Mouse (Mus musculus) left cerebral cortex, adult 11 months (tissue): ENCODE measurements around the gene 4930469K13Rik.
"Not testable (repeated sequence)": the region's sequence is repeated elsewhere in the genome, so short reads cannot be mapped to it uniquely, and the experiment has no call there.

Experiments used
- DNase-seq: peaks from one replicate; pipeline ENCODE4 v3.0.0; 2022; ENCODE audit warnings: low spot score

4930469K13Rik gene

DNA sequence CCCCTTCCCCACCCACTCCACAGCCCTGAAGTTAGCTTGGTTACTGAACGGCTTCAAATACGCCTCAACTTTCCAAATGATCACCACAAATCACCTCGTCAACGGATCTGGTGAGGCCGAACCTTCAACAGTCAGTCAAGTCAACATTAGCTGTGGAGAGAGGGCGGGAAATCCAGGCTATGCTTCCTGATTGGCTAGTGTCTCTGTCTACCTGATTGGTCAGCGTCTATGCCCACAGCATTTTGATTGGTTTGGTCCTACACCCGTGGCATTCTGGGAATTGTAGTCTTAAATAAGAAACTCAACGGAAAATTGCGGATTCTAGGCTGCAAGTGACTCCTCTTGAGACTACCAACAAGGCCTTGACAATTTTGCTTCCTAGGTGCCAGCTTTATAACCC is at the start of gene 4930469K13Rik:
Gene 4930469K13Rik (minus strand): TSS at position 133 of the 400 bp plus-strand sequence.
- no peak for DNase-seq

DNA sequence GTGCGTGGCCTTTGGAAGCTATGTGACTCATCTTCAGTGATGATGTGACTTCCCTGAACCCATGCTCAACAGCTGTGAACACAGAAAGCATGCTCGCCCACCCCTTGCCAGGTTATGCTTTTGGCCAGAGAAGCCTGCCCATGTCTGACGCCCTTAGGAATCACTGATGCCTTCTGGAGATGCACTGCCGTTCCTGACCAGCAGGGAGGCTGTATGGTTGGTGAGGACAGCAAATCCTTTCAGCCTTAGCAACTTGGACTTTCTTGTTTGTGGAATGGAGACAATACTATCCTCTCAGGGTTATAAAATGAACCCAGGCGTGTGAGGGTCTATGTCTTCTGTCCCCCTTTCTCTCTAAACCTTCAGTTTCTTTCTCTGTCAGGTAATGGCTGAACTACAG is 48.6 kb upstream of the 4930469K13Rik start:
- DNase-seq = no peak

GRCm38 (mm10) chr11:34144421-34144820 is 46.1 kb upstream of the 4930469K13Rik start:
- no peak for DNase-seq

- DNase-seq = no peak
Observed at GRCm38 (mm10) chr11:34143984-34144383, 45.6 kb upstream of the 4930469K13Rik start.

- no peak for DNase-seq
Observed at GRCm38 (mm10) chr11:34139296-34139695, 40.9 kb upstream of the 4930469K13Rik start.

DNA sequence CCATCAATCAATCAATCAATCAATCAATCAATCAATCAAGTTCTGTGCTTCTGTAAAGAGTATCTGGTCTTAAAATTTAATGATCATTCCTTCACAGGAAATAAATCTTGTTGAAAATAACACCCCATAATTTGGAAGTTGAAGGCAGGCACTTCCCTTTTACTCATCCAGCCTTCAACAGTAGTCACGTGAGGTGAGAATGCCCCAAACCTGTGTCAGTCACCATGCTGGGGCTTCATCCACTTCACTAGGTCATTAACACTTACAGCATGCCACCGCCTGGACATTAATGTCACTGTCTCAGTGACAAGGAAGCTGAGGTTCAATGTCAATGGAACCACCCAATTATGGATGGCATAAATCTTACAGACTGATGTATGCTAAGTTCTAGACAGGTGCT is 30.1 kb upstream of the 4930469K13Rik start:
- no peak for DNase-seq

DNA sequence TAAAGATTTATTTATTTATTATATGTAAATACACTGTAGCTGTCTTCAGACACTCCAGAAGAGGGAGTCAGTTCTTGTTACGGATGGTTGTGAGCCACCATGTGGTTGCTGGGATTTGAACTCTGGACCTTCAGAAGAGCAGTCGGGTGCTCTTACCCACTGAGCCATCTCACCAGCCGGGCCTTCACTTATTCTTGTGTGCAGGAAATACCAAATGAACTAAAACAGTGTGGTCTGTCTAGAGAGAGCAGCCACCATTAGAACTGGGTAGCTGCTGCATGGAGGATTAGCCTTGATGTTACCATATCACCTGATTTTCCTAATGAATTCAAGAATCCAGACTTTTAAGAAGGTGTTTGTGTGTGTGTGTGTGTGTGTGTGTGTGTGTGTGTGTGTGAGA is 27.4 kb upstream of the 4930469K13Rik start:
- not testable (repeated sequence) for DNase-seq

GRCm38 (mm10) chr11:34124852-34125251 is 26.5 kb upstream of the 4930469K13Rik start:
- no peak for DNase-seq

DNA sequence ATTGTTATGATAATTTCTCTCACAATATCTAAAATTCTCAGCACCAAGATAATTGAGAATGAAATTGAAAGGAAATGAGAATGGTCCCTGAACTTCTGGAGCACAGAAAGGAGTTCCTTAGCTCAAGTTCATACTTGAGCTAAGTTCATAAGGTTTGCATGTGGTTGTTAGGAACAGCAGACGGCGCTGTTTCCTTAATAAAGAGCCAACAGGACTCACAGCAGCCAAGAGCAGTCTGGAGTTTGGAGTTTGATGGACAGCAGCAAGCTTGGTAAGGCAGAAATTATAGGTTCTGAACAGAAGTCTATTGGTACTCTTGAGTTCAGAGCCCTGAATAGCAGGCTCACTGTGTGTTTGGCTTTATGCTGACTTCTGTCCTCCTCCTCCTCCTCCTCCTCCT is 24.8 kb upstream of the 4930469K13Rik start:
- no peak for DNase-seq

GRCm38 (mm10) chr11:34118319-34118718 is 20.0 kb upstream of the 4930469K13Rik start:
- DNase-seq = no peak

GRCm38 (mm10) chr11:34117581-34117980 is 19.2 kb upstream of the 4930469K13Rik start:
- no peak for DNase-seq

GRCm38 (mm10) chr11:34116572-34117135 is 18.3 kb upstream of the 4930469K13Rik start:
- DNase-seq = no peak

GRCm38 (mm10) chr11:34113760-34114159 is 15.4 kb upstream of the 4930469K13Rik start:
- no peak for DNase-seq

GRCm38 (mm10) chr11:34112781-34113380 is 14.5 kb upstream of the 4930469K13Rik start:
- peak; percentile 24 for DNase-seq

DNA sequence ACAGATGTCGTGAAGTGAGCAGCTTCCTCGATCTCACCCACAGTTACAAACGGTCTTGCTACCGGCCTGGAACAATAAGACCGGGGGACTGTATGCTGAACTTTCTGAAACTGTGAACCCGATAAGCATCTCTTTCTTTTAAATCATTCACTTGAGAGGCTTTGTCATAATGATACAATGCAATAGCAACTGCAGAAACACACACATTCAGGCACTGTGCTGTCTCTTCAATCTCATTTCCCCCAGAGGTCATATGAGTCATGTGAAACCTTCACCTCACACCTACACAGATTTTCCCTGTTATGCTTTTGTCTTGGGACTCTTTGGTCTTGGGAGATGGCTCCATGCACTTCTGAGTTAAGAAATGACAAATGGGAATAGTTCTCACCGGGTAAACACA is 13.6 kb upstream of the 4930469K13Rik start:
- no peak for DNase-seq

DNA sequence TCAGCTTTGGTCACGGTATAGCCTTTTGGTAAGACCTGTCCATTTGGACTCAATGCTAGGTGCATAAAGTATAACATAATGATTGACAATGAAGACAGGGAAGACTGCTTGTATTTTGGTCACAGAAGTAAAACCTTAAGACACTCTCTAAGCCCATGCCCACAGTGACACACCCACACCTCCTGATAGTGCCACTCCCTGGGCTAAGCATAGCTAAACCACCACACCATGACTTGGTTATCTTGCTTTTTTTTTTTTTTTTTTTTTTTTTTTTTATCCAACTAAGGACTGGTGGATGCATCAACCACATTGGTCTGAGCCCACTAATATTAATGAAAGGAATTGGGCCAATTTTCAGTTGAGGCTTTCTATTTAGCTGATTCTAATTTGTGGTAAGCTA is 10.9 kb upstream of the 4930469K13Rik start:
- DNase-seq = no peak

DNA sequence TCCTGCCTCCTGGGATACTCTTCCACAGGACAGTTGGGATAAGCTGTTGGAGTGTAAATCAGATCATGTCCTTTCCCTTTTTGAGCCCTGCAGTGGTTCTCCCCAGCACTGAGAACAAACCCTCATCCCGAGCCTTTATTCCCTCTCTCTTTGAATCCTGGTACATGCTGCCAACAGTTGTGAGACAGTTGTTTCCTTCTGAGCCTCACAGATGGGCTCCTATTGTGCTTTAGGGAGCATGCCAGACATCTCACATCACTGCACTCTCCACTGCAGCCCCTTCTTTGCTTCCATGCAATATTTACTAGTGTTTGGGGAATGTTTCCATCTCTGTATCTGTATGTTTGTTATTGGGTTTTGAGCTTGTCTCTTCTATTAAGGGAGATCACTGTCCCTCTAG is 6.6 kb upstream of the 4930469K13Rik start:
- DNase-seq = no peak

GRCm38 (mm10) chr11:34101827-34102226 is 3.5 kb upstream of the 4930469K13Rik start:
- DNase-seq = no peak

DNA sequence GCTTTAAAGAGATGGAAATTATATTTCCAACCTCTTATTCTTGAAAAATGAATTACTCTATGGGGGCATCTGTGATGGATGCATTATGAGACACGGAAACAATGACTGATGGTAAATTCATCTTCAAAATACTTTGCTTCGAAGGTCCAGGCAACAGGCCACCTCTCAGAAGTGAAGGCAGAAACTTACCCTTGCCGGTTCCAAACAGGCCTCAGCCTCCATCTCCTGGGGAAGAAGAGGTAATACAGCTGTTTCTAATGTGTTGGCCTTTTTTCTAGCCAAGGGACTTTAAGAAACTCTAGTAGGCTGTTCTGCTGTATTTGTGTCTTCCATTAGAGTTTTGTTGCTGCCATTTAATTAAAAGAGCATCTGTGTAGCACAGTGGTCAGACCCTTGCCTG is 11.3 kb downstream of the 4930469K13Rik start:
- DNase-seq = no peak

DNA sequence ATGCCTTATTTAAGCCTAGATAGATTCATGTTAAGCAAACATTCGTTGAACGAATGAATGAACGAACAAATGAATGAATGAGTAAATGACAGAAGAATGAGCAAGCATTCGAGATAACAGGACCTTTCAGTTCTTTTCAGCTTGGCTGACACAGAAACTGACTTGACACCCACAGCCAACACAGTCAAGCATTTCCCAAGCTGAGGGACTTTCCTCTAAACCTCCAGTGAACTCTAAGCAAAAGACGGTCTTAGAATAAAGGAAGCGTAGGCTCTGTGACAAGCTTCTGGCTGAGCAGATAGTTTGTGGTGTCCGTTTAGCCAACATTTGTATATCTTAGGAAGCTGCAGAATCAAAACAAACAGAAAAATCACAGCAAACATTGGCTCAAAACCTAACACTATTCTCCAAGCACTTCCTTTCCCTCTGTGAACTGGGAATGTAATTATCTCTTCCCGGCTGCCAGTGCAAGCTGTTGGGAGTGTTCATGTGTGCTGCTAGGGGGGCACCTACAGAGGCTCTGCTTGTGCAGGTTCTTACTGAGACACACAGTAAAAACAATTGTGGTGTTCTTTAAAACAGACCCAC is 12.1 kb downstream of the 4930469K13Rik start:
- no peak for DNase-seq

- no peak for DNase-seq
Observed at GRCm38 (mm10) chr11:34084639-34085038, 13.7 kb downstream of the 4930469K13Rik start.

GRCm38 (mm10) chr11:34083795-34084194 is 14.6 kb downstream of the 4930469K13Rik start:
- no peak for DNase-seq

DNA sequence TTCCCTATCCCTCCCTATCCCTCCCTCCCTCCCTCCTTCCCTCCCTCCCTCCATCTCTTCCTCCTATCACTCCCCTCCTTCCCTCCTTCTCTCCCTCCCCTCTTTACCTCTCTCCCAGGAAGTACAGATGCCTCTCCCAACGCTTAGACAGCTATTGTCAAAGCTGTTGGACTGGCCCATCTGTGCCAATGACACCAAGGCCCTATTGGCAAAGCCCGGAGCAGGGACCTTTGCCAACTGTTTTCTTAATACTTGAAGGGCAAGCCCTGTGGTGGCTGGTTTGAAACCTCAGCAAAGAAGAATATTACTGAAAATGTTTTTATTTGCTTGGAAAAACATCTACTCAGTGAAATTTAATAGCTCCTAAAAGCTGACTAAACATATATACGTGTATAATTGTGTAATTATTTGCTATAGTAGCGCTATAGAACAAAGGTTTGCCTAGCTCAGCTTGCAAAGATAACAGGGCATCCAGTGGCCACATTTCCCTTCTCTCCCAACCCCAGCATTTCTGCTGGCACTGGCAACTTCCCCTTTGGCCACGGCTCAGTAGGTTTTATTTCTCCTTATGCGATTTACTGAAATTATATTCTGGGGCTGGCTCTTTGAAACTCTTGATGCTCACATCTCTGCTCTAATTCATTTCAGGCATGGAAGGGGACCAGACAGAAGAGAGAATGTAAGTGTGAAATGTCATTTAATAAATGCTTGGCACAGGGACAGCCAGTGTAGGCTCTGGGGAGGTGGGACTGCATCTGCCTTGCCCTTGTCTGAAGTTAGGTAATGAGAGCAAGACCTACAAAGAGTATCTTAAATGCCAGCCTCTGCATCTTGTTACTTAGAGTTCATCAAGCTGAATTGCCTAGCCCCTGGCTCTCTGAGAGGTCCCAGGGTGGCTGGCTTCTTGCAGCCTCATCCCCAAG is 18.6 kb downstream of the 4930469K13Rik start:
- DNase-seq = no peak
